In genomic region chr10:42300805-42301204, GRCm38 (mm10) we compare ENCODE assay signal across 23 mouse cellular contexts.
"Had no signal": no experiment of that assay in that cellular context is flagged by ENCODE, and none has a peak within 500 bp of the region (broad histone marks: within the 10 kb centered on the region; RNA-seq: fewer than 3 reads in every experiment).

No protein-coding gene starts in this region.

- H3K27me3 ChIP-seq: embryonic facial prominence, embryonic 12.5 days; embryonic facial prominence, embryonic 13.5 days; forebrain, embryonic 12.5 days; forebrain, embryonic 13.5 days; forebrain, embryonic 15.5 days had no signal

- H3K4me3 ChIP-seq: embryonic facial prominence, embryonic 10.5 days; embryonic facial prominence, embryonic 12.5 days; embryonic facial prominence, embryonic 13.5 days; embryonic facial prominence, embryonic 15.5 days; erythroblast, embryonic 14.5 days; forebrain, embryonic 10.5 days; forebrain, embryonic 12.5 days; forebrain, embryonic 13.5 days; forebrain, embryonic 15.5 days; heart, adult 2 months; heart, embryonic 10.5 days had no signal

- H3K36me3 ChIP-seq: embryonic facial prominence, embryonic 10.5 days; embryonic facial prominence, embryonic 12.5 days; embryonic facial prominence, embryonic 13.5 days; embryonic facial prominence, embryonic 15.5 days; forebrain, embryonic 10.5 days; forebrain, embryonic 12.5 days; forebrain, embryonic 15.5 days; heart, embryonic 10.5 days had no signal

- DNase-seq: cerebellum, adult 8-10 months; cerebellum, adult 9-10 months; cerebellum, adult 9-11 months; cerebellum, postnatal 10 days; cerebellum, postnatal 14 days; cerebellum, postnatal 25 days; embryo, embryonic 11 days; forebrain, postnatal 0 days; gastrocnemius, postnatal 10 days; gastrocnemius, postnatal 14 days; gastrocnemius, postnatal 25 days; gastrocnemius, postnatal 36 days had no signal

- H3K4me1 ChIP-seq: embryonic facial prominence, embryonic 12.5 days; embryonic facial prominence, embryonic 13.5 days; embryonic facial prominence, embryonic 15.5 days; forebrain, embryonic 12.5 days; forebrain, embryonic 13.5 days; forebrain, embryonic 15.5 days had no signal

- H3K9me3 ChIP-seq: embryonic facial prominence, embryonic 10.5 days; embryonic facial prominence, embryonic 12.5 days; forebrain, embryonic 10.5 days; forebrain, embryonic 12.5 days; forebrain, embryonic 15.5 days; heart, embryonic 10.5 days had no signal

- H3K27ac ChIP-seq: embryonic facial prominence, embryonic 12.5 days; embryonic facial prominence, embryonic 13.5 days; embryonic facial prominence, embryonic 15.5 days; forebrain, embryonic 10.5 days; forebrain, embryonic 12.5 days; forebrain, embryonic 13.5 days; forebrain, embryonic 15.5 days; heart, embryonic 10.5 days had no signal
